Mouse (Mus musculus) spleen, adult 2 months (tissue): ENCODE results near the gene Ahdc1.

Experiments
- CTCF ChIP-seq: fragments of 200-500 bp; IDR thresholded peaks from 2 replicates; pipeline ENCODE4 v1.5.1; 2011; ENCODE audit warnings: mild to moderate bottlenecking, inconsistent platforms; ENCODE audit not compliant: insufficient read depth, insufficient read length, insufficient replicate concordance; ENCODE audit errors: extremely low read depth
- POLR2A ChIP-seq: fragments of 200-500 bp; IDR thresholded peaks from 2 replicates; pipeline ENCODE4 v1.6.1; 2011; ENCODE audit warnings: low read depth, low read length, inconsistent platforms

DNA sequence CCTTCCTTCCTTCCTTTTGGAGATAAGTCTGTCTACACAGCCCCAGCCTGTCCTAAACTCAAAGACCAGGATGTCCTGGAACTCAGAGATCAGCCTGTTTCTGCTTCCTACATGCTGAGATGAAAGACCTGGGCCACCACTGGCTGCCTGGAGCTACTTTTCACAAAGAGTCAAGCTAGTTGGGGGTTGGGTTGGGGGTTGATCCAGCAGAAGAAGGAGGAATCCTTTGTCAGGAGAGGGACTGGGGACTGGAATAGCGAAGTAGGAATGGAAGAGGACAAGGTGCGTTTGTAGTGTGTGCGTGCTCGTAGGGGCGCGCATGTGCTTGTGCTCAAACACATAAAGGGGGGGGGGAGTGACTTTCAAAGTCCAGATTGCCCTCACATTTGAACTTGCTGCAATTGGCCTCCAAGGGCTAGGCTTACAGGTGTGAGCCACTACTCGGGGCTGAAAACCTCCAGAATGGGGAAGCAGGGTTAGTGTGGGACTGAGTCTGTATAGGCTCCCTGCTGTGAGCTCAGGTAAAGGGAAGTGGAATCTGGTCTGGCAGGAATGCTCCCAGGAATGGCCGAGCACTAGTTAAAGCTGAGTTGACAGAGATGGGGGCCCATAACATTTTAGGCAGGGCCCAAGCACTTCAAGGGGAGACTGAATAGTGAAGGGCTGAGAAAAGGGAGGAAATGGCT is 21.5 kb downstream of the Ahdc1 start:
- TF ChIP-seq CTCF (no peak), POLR2A (no peak)
